Mouse (Mus musculus) neural tube, embryonic 15.5 days (tissue): ENCODE measurements around the gene B3gnt2. TPM values are rescaled to one million over a fixed set of nuclear protein-coding genes. Genes with fewer than 3 reads are reported as not detected.
"Not testable (repeated sequence)": the region's sequence is repeated elsewhere in the genome, so short reads cannot be mapped to it uniquely, and the experiment has no call there.

Experiments used
- ATAC-seq: fragments of 200-750 bp; cut with Nextera tagmentation; 2 replicates; pipeline ENCODE4 v1.8.0; 2017; ENCODE audit warnings: mild to moderate bottlenecking, moderate TSS enrichment, moderate library complexity; ENCODE audit not compliant: low FRiP score
- H3K27ac ChIP-seq: fragments of 300-500 bp; sonication (generic); replicated peaks from 2 replicates; pipeline ENCODE4 v1.5.1; 2015; ENCODE audit warnings: mild to moderate bottlenecking, inconsistent platforms
- H3K27me3 ChIP-seq: fragments of 300-500 bp; sonication (generic); replicated peaks from 2 replicates; pipeline ENCODE4 v1.6.1; 2015; ENCODE audit warnings: inconsistent platforms
- H3K36me3 ChIP-seq: fragments of 300-500 bp; sonication (generic); 2 replicates; pipeline ENCODE4 v1.6.1; 2015; ENCODE audit warnings: inconsistent platforms
- H3K4me1 ChIP-seq: fragments of 300-500 bp; sonication (generic); 2 replicates; pipeline ENCODE4 v1.6.1; 2015; ENCODE audit warnings: inconsistent platforms
- H3K4me2 ChIP-seq: fragments of 300-500 bp; sonication (generic); 2 replicates; pipeline ENCODE4 v1.6.1; 2015; ENCODE audit warnings: inconsistent platforms, mild to moderate bottlenecking, moderate library complexity
- H3K4me3 ChIP-seq: fragments of 300-500 bp; sonication (generic); replicated peaks from 2 replicates; pipeline ENCODE4 v1.5.1; 2015; ENCODE audit warnings: mild to moderate bottlenecking, inconsistent platforms
- H3K9ac ChIP-seq: fragments of 300-500 bp; sonication (generic); replicated peaks from 2 replicates; pipeline ENCODE4 v1.6.1; 2015; ENCODE audit warnings: mild to moderate bottlenecking, inconsistent platforms
- H3K9me3 ChIP-seq: fragments of 300-500 bp; sonication (generic); replicated peaks from 2 replicates; pipeline ENCODE4 v1.6.1; 2016; ENCODE audit warnings: inconsistent platforms
- WGBS: fragments of 180-500 bp; shearing (Covaris S2); methylation state at CpG from one replicate; pipeline ENCODE4 v1.1.7; 2015; ENCODE audit warnings: mixed read lengths; 5-methylcytosine and 5-hydroxymethylcytosine counted together
- polyA plus RNA-seq: library from polyadenylated mRNA; unstranded; fragments of >200 nt; fragmentation: Nextera tagmentation; extraction: Ambion mirVana; gene quantifications from 2 replicates; pipeline ENCODE4 v1.2.1, GENCODE M21; 2015

Gene B3gnt2
- polyA plus RNA-seq, 1 experiment from 2014 or later: 2.3 TPM

GRCm38 (mm10) chr11:22755180-22755579, 105.6 kb downstream of the B3gnt2 start:
- no peak for ATAC-seq
- no peak overlapping the region for H3K9ac ChIP-seq
- WGBS: 96% methylated on average over 1 of the region's 1 CpGs
- H3K9me3 ChIP-seq: no peaks in the 10 kb centered on the region
- H3K27me3 ChIP-seq: no peaks in the 10 kb centered on the region
- no peaks in the 10 kb centered on the region for H3K4me1 ChIP-seq
- no peak overlapping the region for H3K4me3 ChIP-seq
- no peak overlapping the region for H3K27ac ChIP-seq
- H3K4me2 ChIP-seq: no peak overlapping the region
- no peaks in the 10 kb centered on the region for H3K36me3 ChIP-seq

GRCm38 (mm10) chr11:22752596-22752995, 108.2 kb downstream of the B3gnt2 start:
- H3K4me1 ChIP-seq: no peaks in the 10 kb centered on the region
- WGBS: 49% methylated on average over 5 of the region's 5 CpGs
- H3K27me3 ChIP-seq: no peaks in the 10 kb centered on the region
- H3K4me2 ChIP-seq: no peak overlapping the region
- no peak overlapping the region for H3K27ac ChIP-seq
- no peaks in the 10 kb centered on the region for H3K36me3 ChIP-seq
- no peaks in the 10 kb centered on the region for H3K9me3 ChIP-seq
- no peak for ATAC-seq
- H3K9ac ChIP-seq: no peak overlapping the region
- H3K4me3 ChIP-seq: no peak overlapping the region

GRCm38 (mm10) chr11:22751592-22751991, 109.2 kb downstream of the B3gnt2 start:
- H3K27me3 ChIP-seq: no peaks in the 10 kb centered on the region
- WGBS: 92% methylated on average over 3 of the region's 3 CpGs
- H3K4me1 ChIP-seq: no peaks in the 10 kb centered on the region
- H3K9ac ChIP-seq: no peak overlapping the region
- no peak overlapping the region for H3K4me2 ChIP-seq
- H3K9me3 ChIP-seq: no peaks in the 10 kb centered on the region
- no peaks in the 10 kb centered on the region for H3K36me3 ChIP-seq
- ATAC-seq: no peak
- no peak overlapping the region for H3K4me3 ChIP-seq
- no peak overlapping the region for H3K27ac ChIP-seq

- no peak overlapping the region for H3K9ac ChIP-seq
- H3K4me2 ChIP-seq: no peak overlapping the region
- H3K27ac ChIP-seq: no peak overlapping the region
- WGBS: 79% methylated on average over 7 of the region's 7 CpGs
- ATAC-seq: no peak
- no peak overlapping the region for H3K4me3 ChIP-seq
- 0 out of 2 replicates have a peak, but pooled peaks cover 6% of the 10 kb centered on the region for H3K9me3 ChIP-seq
- no peaks in the 10 kb centered on the region for H3K27me3 ChIP-seq
- no peaks in the 10 kb centered on the region for H3K4me1 ChIP-seq
- H3K36me3 ChIP-seq: no peaks in the 10 kb centered on the region
Observed at GRCm38 (mm10) chr11:22747406-22747805, 113.4 kb downstream of the B3gnt2 start.

GRCm38 (mm10) chr11:22745356-22745755, 115.4 kb downstream of the B3gnt2 start:
- Histone ChIP-seq H3K27me3 (no peaks in the 10 kb centered on the region), H3K9ac (no peak overlapping the region), H3K36me3 (no peaks in the 10 kb centered on the region), H3K4me1 (no peaks in the 10 kb centered on the region), H3K27ac (no peak overlapping the region), H3K4me3 (no peak overlapping the region), H3K9me3 (0 out of 2 replicates have a peak, but pooled peaks cover 6% of the 10 kb centered on the region), H3K4me2 (no peak overlapping the region)
- no peak for ATAC-seq

- Histone ChIP-seq H3K36me3 (no peaks in the 10 kb centered on the region), H3K4me2 (no peak overlapping the region)
Observed at GRCm38 (mm10) chr11:22743561-22744269, 117.0 kb downstream of the B3gnt2 start.

GRCm38 (mm10) chr11:22741998-22742626, 118.6 kb downstream of the B3gnt2 start:
- Histone ChIP-seq H3K9ac (no peak overlapping the region), H3K27ac (no peak overlapping the region), H3K4me1 (no peaks in the 10 kb centered on the region), H3K4me2 (no peak overlapping the region), H3K9me3 (0 out of 2 replicates have a peak, but pooled peaks cover 6% of the 10 kb centered on the region), H3K27me3 (no peaks in the 10 kb centered on the region), H3K4me3 (no peak overlapping the region), H3K36me3 (no peaks in the 10 kb centered on the region)
- ATAC-seq: no peak
- WGBS: 44% methylated on average over 7 of the region's 7 CpGs

More at GRCm38 (mm10) chr11:22743561-22744269, 117.0 kb downstream of the B3gnt2 start:
- H3K4me1 ChIP-seq: no peaks in the 10 kb centered on the region
- no peak for ATAC-seq
- H3K27ac ChIP-seq: no peak overlapping the region
- H3K9ac ChIP-seq: no peak overlapping the region
- H3K9me3 ChIP-seq: 0 out of 2 replicates have a peak, but pooled peaks cover 6% of the 10 kb centered on the region
- H3K27me3 ChIP-seq: no peaks in the 10 kb centered on the region
- 93% methylated on average over 5 of the region's 5 CpGs for WGBS
- no peak overlapping the region for H3K4me3 ChIP-seq

GRCm38 (mm10) chr11:22741436-22741835, 119.3 kb downstream of the B3gnt2 start:
- H3K4me3 ChIP-seq: no peak overlapping the region
- ATAC-seq: no peak
- H3K9me3 ChIP-seq: 0 out of 2 replicates have a peak, but pooled peaks cover 6% of the 10 kb centered on the region
- H3K4me1 ChIP-seq: no peaks in the 10 kb centered on the region
- H3K36me3 ChIP-seq: no peaks in the 10 kb centered on the region
- no peak overlapping the region for H3K4me2 ChIP-seq
- 66% methylated on average over 3 of the region's 3 CpGs for WGBS
- H3K27ac ChIP-seq: no peak overlapping the region
- H3K9ac ChIP-seq: no peak overlapping the region
- H3K27me3 ChIP-seq: no peaks in the 10 kb centered on the region

GRCm38 (mm10) chr11:22739497-22740288, 121.1 kb downstream of the B3gnt2 start:
- Histone ChIP-seq H3K4me1 (no peaks in the 10 kb centered on the region), H3K9me3 (no peaks in the 10 kb centered on the region; the same call in 1 of the 2 replicates), H3K36me3 (no peaks in the 10 kb centered on the region), H3K27ac (no peak overlapping the region), H3K27me3 (no peaks in the 10 kb centered on the region), H3K4me3 (no peak overlapping the region), H3K9ac (no peak overlapping the region), H3K4me2 (no peak overlapping the region)
- ATAC-seq: no peak
- 73% methylated on average over 5 of the region's 5 CpGs for WGBS

GRCm38 (mm10) chr11:22736521-22737225, 124.1 kb downstream of the B3gnt2 start:
- H3K9ac ChIP-seq: no peak overlapping the region
- H3K4me1 ChIP-seq: no peaks in the 10 kb centered on the region
- H3K9me3 ChIP-seq: no peaks in the 10 kb centered on the region; the same call in 1 of the 2 replicates
- H3K27ac ChIP-seq: no peak overlapping the region
- no peak overlapping the region for H3K4me2 ChIP-seq
- ATAC-seq: no peak
- WGBS: 82% methylated on average over 7 of the region's 7 CpGs
- H3K36me3 ChIP-seq: no peaks in the 10 kb centered on the region
- H3K4me3 ChIP-seq: no peak overlapping the region
- no peaks in the 10 kb centered on the region for H3K27me3 ChIP-seq

- not testable (repeated sequence) for H3K36me3 ChIP-seq, H3K27ac ChIP-seq, H3K9ac ChIP-seq, H3K4me2 ChIP-seq, H3K27me3 ChIP-seq, H3K9me3 ChIP-seq, ATAC-seq, H3K4me3 ChIP-seq, H3K4me1 ChIP-seq
- 49% methylated on average over 5 of the region's 5 CpGs for WGBS
Observed at GRCm38 (mm10) chr11:22735128-22735527, 125.6 kb downstream of the B3gnt2 start.
